In genomic region chr14:21500154-21501047, GRCm38 (mm10) we compare ENCODE assay signal across 8 mouse cellular contexts. TPM values are rescaled to one million over a fixed set of nuclear protein-coding genes. Genes with fewer than 3 reads are reported as not detected.
DNase-seq lines count a peak whose midpoint lies in the region; ATAC-seq lines count a peak whose summit lies in the region.

No protein-coding gene starts in this region.

- ATAC-seq in megakaryocyte progenitor cell, adult 5-6 weeks (replicated peaks; ENCODE audit: poor library complexity): peak; percentile 85

- DNase-seq in adipocyte (ENCODE audit: low spot score): peak; percentile 98
- DNase-seq in embryo, embryonic 10 days (ENCODE audit: low spot score): peak; percentile 99
- peak; percentile 99 for DNase-seq in gastrocnemius, postnatal 10 days
- DNase-seq in induced T-regulatory cell, adult 2 months (ENCODE audit: low read depth): peak; percentile 99
- peak; percentile 100 for DNase-seq in left cerebral cortex, adult 9 months (ENCODE audit: low spot score in 2 of 2)
- DNase-seq in right cerebral cortex, postnatal 14 days: peak; percentile 100
- peak; percentile 99 to 100 for DNase-seq in urinary bladder, postnatal 36 days (ENCODE audit: low spot score in 2 of 2)

RNA-seq across cellular contexts. Expression of gene Kat6b, which starts 19.2 kb away (rescaled TPM):
- 10 to 100 TPM; 24.1 to 31.6 TPM for total RNA-seq in gastrocnemius, postnatal 10 days (2021)
- total RNA-seq in megakaryocyte progenitor cell, adult 5-6 weeks (2015): 13.5 and 16.0 TPM in 2 replicates
- total RNA-seq in megakaryocyte progenitor cell, adult 5-6 weeks (2017): 5.1 and 9.2 TPM in 2 replicates

Comparison
In these comparisons a context has a peak if more than half of its experiments do, and no peak if none do; other contexts are left out.
1. Peak in every context shown above with its lines: DNase-seq and ATAC-seq.